Comparison of ENCODE assay signal across 13 mouse cellular contexts in the genomic region with DNA sequence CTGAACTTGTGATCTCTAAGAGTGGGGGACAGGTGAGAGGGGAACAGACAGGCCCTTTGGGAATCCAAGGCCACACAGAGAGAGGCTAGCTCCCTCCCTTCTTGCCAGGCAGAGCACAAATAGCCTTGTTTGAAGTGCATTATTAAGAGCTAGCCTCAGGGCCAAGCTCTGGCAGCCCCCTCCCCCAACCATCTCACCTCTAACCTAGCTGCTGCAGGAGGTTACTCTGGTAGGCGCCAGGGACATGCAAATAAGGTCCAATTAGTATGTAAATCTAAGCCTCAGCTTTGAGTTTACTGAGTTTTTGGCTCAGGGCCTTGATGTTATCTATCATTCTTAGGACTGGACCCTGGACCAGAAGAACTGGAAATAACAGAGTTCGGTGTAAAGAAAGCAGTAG. TPM values are rescaled to one million over a fixed set of nuclear protein-coding genes. Genes with fewer than 3 reads are reported as not detected.
DNase-seq lines count a peak whose midpoint lies in the region; ATAC-seq lines count a peak whose summit lies in the region.
"Had no signal": no experiment of that assay in that cellular context is flagged by ENCODE, and none has a peak within 500 bp of the region (broad histone marks: within the 10 kb centered on the region; RNA-seq: fewer than 3 reads in every experiment).

No protein-coding gene starts in this region.

- H3K4me3 ChIP-seq in hindbrain, embryonic 14.5 days (replicated peaks; ENCODE audit: low read length): no peak overlapping the region
- no peak overlapping the region for H3K4me3 ChIP-seq in hindbrain, embryonic 12.5 days
- no peak overlapping the region for H3K4me3 ChIP-seq in limb, embryonic 11.5 days (ENCODE audit: low read depth, low read length)

- 0 out of 2 replicates have a peak, but pooled peaks cover 3% of the 10 kb centered on the region for H3K4me1 ChIP-seq in hindbrain, embryonic 14.5 days (replicated peaks; ENCODE audit: control insufficient read depth, insufficient read depth, low read length)
- peaks cover 9% of the 10 kb centered on the region; the same call in 1 of the 2 replicates for H3K4me1 ChIP-seq in hindbrain, embryonic 12.5 days
- peaks cover 6% of the 10 kb centered on the region; the same call in 1 of the 2 replicates for H3K4me1 ChIP-seq in limb, embryonic 11.5 days (ENCODE audit: control insufficient read depth, insufficient read depth, low read length)

- no peaks in the 10 kb centered on the region; the same call in 1 of the 2 replicates for H3K36me3 ChIP-seq in hindbrain, embryonic 14.5 days (replicated peaks; ENCODE audit: control insufficient read depth, insufficient read depth)
- 0 out of 2 replicates have a peak, but pooled peaks cover 3% of the 10 kb centered on the region for H3K36me3 ChIP-seq in hindbrain, embryonic 12.5 days
- H3K36me3 ChIP-seq in limb, embryonic 11.5 days (ENCODE audit: control insufficient read depth, insufficient read depth, low read length): no peaks in the 10 kb centered on the region

- H3K9ac ChIP-seq in hindbrain, embryonic 14.5 days: no peak overlapping the region
- no peak overlapping the region for H3K9ac ChIP-seq in hindbrain, embryonic 12.5 days
- H3K9ac ChIP-seq in limb, embryonic 11.5 days (ENCODE audit: low read length): no peak overlapping the region

- ATAC-seq in hindbrain, embryonic 14.5 days (ENCODE audit: low FRiP score): peak; percentile 49; the same call in 1 of the 2 replicates
- ATAC-seq in hindbrain, embryonic 12.5 days (ENCODE audit: low FRiP score): no peak
- ATAC-seq in limb, embryonic 11.5 days (ENCODE audit: insufficient number of reproducible peaks, low FRiP score, low TSS enrichment, low read depth): no peak

- no peak overlapping the region for H3K4me2 ChIP-seq in hindbrain, embryonic 14.5 days (replicated peaks)
- no peak overlapping the region for H3K4me2 ChIP-seq in hindbrain, embryonic 12.5 days (replicated peaks)
- no peak overlapping the region for H3K4me2 ChIP-seq in limb, embryonic 11.5 days (ENCODE audit: low read depth, severe bottlenecking)

- no peak for DNase-seq in hindbrain, embryonic 14.5 days (ENCODE audit: low spot score)
- peak; percentile 38 for DNase-seq in WW6 (ENCODE audit: low read depth, low spot score)
- peak; percentile 62 for DNase-seq in kidney, adult 9 months
- peak; percentile 32 for DNase-seq in limb, embryonic 11.5 days (ENCODE audit: low spot score)
- DNase-seq in retina, embryonic 14.5 days (ENCODE audit: low spot score): no peak
- DNase-seq in layer of hippocampus, postnatal 25 days (ENCODE audit: extremely low spot score in 1 of 2, low spot score in 1 of 2): no peak
- DNase-seq: adrenal gland, adult 8-10 months; cerebellum, postnatal 36 days; heart, adult 18-20 months; heart, postnatal 14 days; lung, postnatal 4 days; thymus, adult 2 months had no signal

- no peak overlapping the region for H3K27ac ChIP-seq in hindbrain, embryonic 14.5 days
- no peak overlapping the region for H3K27ac ChIP-seq in hindbrain, embryonic 12.5 days
- H3K27ac ChIP-seq in limb, embryonic 11.5 days (replicated peaks; ENCODE audit: low read depth, low read length): no peak overlapping the region

- WGBS in hindbrain, embryonic 14.5 days: 26% methylated on average over 2 of the region's 2 CpGs
- WGBS in hindbrain, embryonic 12.5 days: 29% methylated on average over 2 of the region's 2 CpGs
- 28% methylated on average over 2 of the region's 2 CpGs for WGBS in limb, embryonic 11.5 days

- H3K27me3 ChIP-seq in hindbrain, embryonic 14.5 days (ENCODE audit: control insufficient read depth, insufficient read depth, low read length): no peaks in the 10 kb centered on the region
- no peaks in the 10 kb centered on the region for H3K27me3 ChIP-seq in hindbrain, embryonic 12.5 days
- no peaks in the 10 kb centered on the region for H3K27me3 ChIP-seq in limb, embryonic 11.5 days (ENCODE audit: control insufficient read depth, insufficient read depth, low read length)

- no peaks in the 10 kb centered on the region for H3K9me3 ChIP-seq in hindbrain, embryonic 14.5 days (ENCODE audit: control insufficient read depth, low read length)
- H3K9me3 ChIP-seq in hindbrain, embryonic 12.5 days (replicated peaks): no peaks in the 10 kb centered on the region
- H3K9me3 ChIP-seq in limb, embryonic 11.5 days (ENCODE audit: control insufficient read depth, low read length): no peaks in the 10 kb centered on the region

RNA-seq across cellular contexts. Expression of a gene that starts 49.3 kb away (rescaled TPM):
- polyA plus RNA-seq in hindbrain, embryonic 14.5 days (2014; fragmentation: Nextera tagmentation; extraction: Ambion mirVana): 0.53 and 3.0 TPM in 2 replicates
- polyA plus RNA-seq in hindbrain, embryonic 12.5 days (2016; fragmentation: Nextera tagmentation; extraction: Ambion mirVana): 1.1 and 2.3 TPM in 2 replicates
- 1.7 TPM in 1 of 2 replicates, not detected in the other for polyA plus RNA-seq in limb, embryonic 11.5 days (2014; fragmentation: Nextera tagmentation; extraction: Ambion mirVana)
- total RNA-seq in layer of hippocampus, postnatal 25 days (2021): 1 to 10 TPM; 2.8 to 8.3 TPM
- polyA plus RNA-seq: thymus, adult 2 months had no signal

RNA-seq across cellular contexts. Expression of a gene that starts 49.3 kb away (rescaled TPM):
- 22.4 and 23.3 TPM in 2 replicates for polyA plus RNA-seq in hindbrain, embryonic 14.5 days (2014; fragmentation: Nextera tagmentation; extraction: Ambion mirVana)
- polyA plus RNA-seq in hindbrain, embryonic 12.5 days (2016; fragmentation: Nextera tagmentation; extraction: Ambion mirVana): 37.7 and 40.7 TPM in 2 replicates
- 43.9 and 47.8 TPM in 2 replicates for polyA plus RNA-seq in limb, embryonic 11.5 days (2014; fragmentation: Nextera tagmentation; extraction: Ambion mirVana)
- total RNA-seq in layer of hippocampus, postnatal 25 days (2021): 10 to 100 TPM; 30.9 to 31.4 TPM

Comparison
In these comparisons a context has a peak if more than half of its experiments do, and no peak if none do; other contexts are left out.
1. DNase-seq: peak in WW6 (single experiment), kidney, adult 9 months (single experiment) and limb, embryonic 11.5 days (single experiment); none in hindbrain, embryonic 14.5 days (single experiment), retina, embryonic 14.5 days (single experiment) and layer of hippocampus, postnatal 25 days (0 of 2).